Mouse (Mus musculus): ENCODE results near the gene Phip. TPM values are rescaled to one million over a fixed set of nuclear protein-coding genes. Genes with fewer than 3 reads are reported as not detected.

Gene Phip
- polyA plus RNA-seq, 1 experiment = 2.2 TPM

GRCm38 (mm10) chr9:82963981-82964380, 11.3 kb downstream of the Phip start:
- no peaks in the 10 kb centered on the region for H3K27me3 ChIP-seq (ENCODE audit: control insufficient read depth, insufficient read depth, insufficient read length)
- no peak overlapping the region for H3K4me3 ChIP-seq
- no peak for TF ChIP-seq REST (IDR thresholded peaks at IDR 0.05; ENCODE audit: insufficient read depth, insufficient read length)
- no peak for TF ChIP-seq SRF (IDR thresholded peaks at IDR 0.05; ENCODE audit: control insufficient read depth, insufficient read length, low read depth)
- TF ChIP-seq E2F4 (IDR thresholded peaks at IDR 0.05; ENCODE audit: insufficient read depth) = no peak
- TF ChIP-seq USF1 (IDR thresholded peaks at IDR 0.05; ENCODE audit: low read depth) = no peak
- TF ChIP-seq MAX (IDR thresholded peaks at IDR 0.05; ENCODE audit: low read depth) = no peak
- TF ChIP-seq MYOD1 (IDR thresholded peaks at IDR 0.05; ENCODE audit: control insufficient read depth in 1 of 3, insufficient read length in 2 of 3, low read depth in 2 of 3) = no peak
- TF ChIP-seq POLR2AphosphoS2 (IDR thresholded peaks at IDR 0.05; ENCODE audit: insufficient read length, low read depth) = no peak
- TF ChIP-seq TCF3 (IDR thresholded peaks at IDR 0.05; ENCODE audit: insufficient read length, low read depth) = no peak
- TF ChIP-seq POLR2A (IDR thresholded peaks at IDR 0.05; ENCODE audit: insufficient read length, low read depth) = no peak
- no peak overlapping the region for H3ac ChIP-seq (ENCODE audit: control insufficient read depth, insufficient read length)
- peaks cover 76% of the 10 kb centered on the region for H3K79me2 ChIP-seq (ENCODE audit: control insufficient read depth, insufficient read depth)
- H3K36me3 ChIP-seq (ENCODE audit: control insufficient read depth, insufficient read depth) = peaks cover 11% of the 10 kb centered on the region
- no peak overlapping the region for H3K4me2 ChIP-seq (ENCODE audit: low read depth)

- Histone ChIP-seq H3ac (ENCODE audit: control insufficient read depth, insufficient read length) (no peak overlapping the region), H3K79me2 (ENCODE audit: control insufficient read depth, insufficient read depth) (peaks cover 50% of the 10 kb centered on the region), H3K36me3 (ENCODE audit: control insufficient read depth, insufficient read depth) (peaks cover 21% of the 10 kb centered on the region), H3K27me3 (ENCODE audit: control insufficient read depth, insufficient read depth, insufficient read length) (no peaks in the 10 kb centered on the region), H3K4me3 (no peak overlapping the region), H3K4me2 (ENCODE audit: low read depth) (no peak overlapping the region)
- no peak for TF ChIP-seq POLR2A (IDR thresholded peaks at IDR 0.05; ENCODE audit: insufficient read length, low read depth)
- TF ChIP-seq POLR2AphosphoS2 (IDR thresholded peaks at IDR 0.05; ENCODE audit: insufficient read length, low read depth) = no peak
- TF ChIP-seq E2F4 (IDR thresholded peaks at IDR 0.05; ENCODE audit: insufficient read depth) = no peak
- TF ChIP-seq MYOG (IDR thresholded peaks at IDR 0.05; ENCODE audit: control insufficient read depth in 1 of 3, insufficient read depth in 1 of 3, insufficient read length in 2 of 3, low read depth in 2 of 3) = no peak
- TF ChIP-seq TCF3 (IDR thresholded peaks at IDR 0.05; ENCODE audit: insufficient read length, low read depth) = no peak
- no peak for TF ChIP-seq CEBPB (IDR thresholded peaks at IDR 0.05; ENCODE audit: insufficient read depth, poor library complexity, severe bottlenecking)
- no peak for TF ChIP-seq SRF (IDR thresholded peaks at IDR 0.05; ENCODE audit: control insufficient read depth, insufficient read length, low read depth)
- no peak for TF ChIP-seq REST (IDR thresholded peaks at IDR 0.05; ENCODE audit: insufficient read depth, insufficient read length)
- no peak for TF ChIP-seq USF1 (IDR thresholded peaks at IDR 0.05; ENCODE audit: low read depth)
- no peak for TF ChIP-seq MYOD1 (IDR thresholded peaks at IDR 0.05; ENCODE audit: control insufficient read depth in 1 of 3, insufficient read length in 2 of 3, low read depth in 2 of 3)
- TF ChIP-seq MAX (IDR thresholded peaks at IDR 0.05; ENCODE audit: low read depth) = no peak
- no peak for TF ChIP-seq TCF12 (IDR thresholded peaks at IDR 0.05; ENCODE audit: insufficient read depth, poor library complexity, severe bottlenecking)
These were observed 14.0 kb downstream of the Phip start for GRCm38 (mm10) chr9:82961352-82961751.

- Histone ChIP-seq H3K36me3 (ENCODE audit: control insufficient read depth, insufficient read depth) (peaks cover 29% of the 10 kb centered on the region), H3K27me3 (ENCODE audit: control insufficient read depth, insufficient read depth, insufficient read length) (no peaks in the 10 kb centered on the region), H3K4me2 (ENCODE audit: low read depth) (no peak overlapping the region), H3ac (ENCODE audit: control insufficient read depth, insufficient read length) (no peak overlapping the region), H3K79me2 (ENCODE audit: control insufficient read depth, insufficient read depth) (peaks cover 21% of the 10 kb centered on the region), H3K4me3 (no peak overlapping the region)
- TF ChIP-seq REST (IDR thresholded peaks at IDR 0.05; ENCODE audit: insufficient read depth, insufficient read length) = no peak
- no peak for TF ChIP-seq CEBPB (IDR thresholded peaks at IDR 0.05; ENCODE audit: insufficient read depth, poor library complexity, severe bottlenecking)
- TF ChIP-seq E2F4 (IDR thresholded peaks at IDR 0.05; ENCODE audit: insufficient read depth) = no peak
- TF ChIP-seq TCF12 (IDR thresholded peaks at IDR 0.05; ENCODE audit: insufficient read depth, poor library complexity, severe bottlenecking) = no peak
These were observed 20.0 kb downstream of the Phip start for GRCm38 (mm10) chr9:82955267-82955666.

- TF ChIP-seq POLR2A (IDR thresholded peaks at IDR 0.05; ENCODE audit: insufficient read length, low read depth) = no peak
- no peak for TF ChIP-seq E2F4 (IDR thresholded peaks at IDR 0.05; ENCODE audit: insufficient read depth)
- no peak for TF ChIP-seq CEBPB (IDR thresholded peaks at IDR 0.05; ENCODE audit: insufficient read depth, poor library complexity, severe bottlenecking)
- no peak for TF ChIP-seq MYOG (IDR thresholded peaks at IDR 0.05; ENCODE audit: control insufficient read depth in 1 of 3, insufficient read depth in 1 of 3, insufficient read length in 2 of 3, low read depth in 2 of 3)
- TF ChIP-seq MYOD1 (IDR thresholded peaks at IDR 0.05; ENCODE audit: control insufficient read depth in 1 of 3, insufficient read length in 2 of 3, low read depth in 2 of 3) = no peak
- no peak for TF ChIP-seq MAX (IDR thresholded peaks at IDR 0.05; ENCODE audit: low read depth)
- no peak for TF ChIP-seq POLR2AphosphoS2 (IDR thresholded peaks at IDR 0.05; ENCODE audit: insufficient read length, low read depth)
- no peak for TF ChIP-seq TCF12 (IDR thresholded peaks at IDR 0.05; ENCODE audit: insufficient read depth, poor library complexity, severe bottlenecking)
- TF ChIP-seq USF1 (IDR thresholded peaks at IDR 0.05; ENCODE audit: low read depth) = no peak
- no peak for TF ChIP-seq TCF3 (IDR thresholded peaks at IDR 0.05; ENCODE audit: insufficient read length, low read depth)
- TF ChIP-seq SRF (IDR thresholded peaks at IDR 0.05; ENCODE audit: control insufficient read depth, insufficient read length, low read depth) = no peak
- no peak for TF ChIP-seq REST (IDR thresholded peaks at IDR 0.05; ENCODE audit: insufficient read depth, insufficient read length)
- no peaks in the 10 kb centered on the region for H3K27me3 ChIP-seq (ENCODE audit: control insufficient read depth, insufficient read depth, insufficient read length)
- H3K79me2 ChIP-seq (ENCODE audit: control insufficient read depth, insufficient read depth) = peaks cover 29% of the 10 kb centered on the region
These were observed 23.0 kb downstream of the Phip start for GRCm38 (mm10) chr9:82952330-82952729.

GRCm38 (mm10) chr9:82951435-82952004, 23.8 kb downstream of the Phip start:
- Histone ChIP-seq H3K27me3 (ENCODE audit: control insufficient read depth, insufficient read depth, insufficient read length) (no peaks in the 10 kb centered on the region), H3K4me2 (ENCODE audit: low read depth) (no peak overlapping the region), H3ac (ENCODE audit: control insufficient read depth, insufficient read length) (no peak overlapping the region), H3K4me3 (no peak overlapping the region), H3K36me3 (ENCODE audit: control insufficient read depth, insufficient read depth) (peaks cover 27% of the 10 kb centered on the region), H3K79me2 (ENCODE audit: control insufficient read depth, insufficient read depth) (peaks cover 29% of the 10 kb centered on the region)
- TF ChIP-seq POLR2A (IDR thresholded peaks at IDR 0.05; ENCODE audit: insufficient read length, low read depth) = no peak
- TF ChIP-seq CEBPB (IDR thresholded peaks at IDR 0.05; ENCODE audit: insufficient read depth, poor library complexity, severe bottlenecking) = no peak
- no peak for TF ChIP-seq USF1 (IDR thresholded peaks at IDR 0.05; ENCODE audit: low read depth)
- no peak for TF ChIP-seq MAX (IDR thresholded peaks at IDR 0.05; ENCODE audit: low read depth)

More at GRCm38 (mm10) chr9:82952330-82952729, 23.0 kb downstream of the Phip start:
- Histone ChIP-seq H3K4me2 (ENCODE audit: low read depth) (no peak overlapping the region), H3K4me3 (no peak overlapping the region), H3ac (ENCODE audit: control insufficient read depth, insufficient read length) (no peak overlapping the region), H3K36me3 (ENCODE audit: control insufficient read depth, insufficient read depth) (peaks cover 28% of the 10 kb centered on the region)
